In the genomic region with DNA sequence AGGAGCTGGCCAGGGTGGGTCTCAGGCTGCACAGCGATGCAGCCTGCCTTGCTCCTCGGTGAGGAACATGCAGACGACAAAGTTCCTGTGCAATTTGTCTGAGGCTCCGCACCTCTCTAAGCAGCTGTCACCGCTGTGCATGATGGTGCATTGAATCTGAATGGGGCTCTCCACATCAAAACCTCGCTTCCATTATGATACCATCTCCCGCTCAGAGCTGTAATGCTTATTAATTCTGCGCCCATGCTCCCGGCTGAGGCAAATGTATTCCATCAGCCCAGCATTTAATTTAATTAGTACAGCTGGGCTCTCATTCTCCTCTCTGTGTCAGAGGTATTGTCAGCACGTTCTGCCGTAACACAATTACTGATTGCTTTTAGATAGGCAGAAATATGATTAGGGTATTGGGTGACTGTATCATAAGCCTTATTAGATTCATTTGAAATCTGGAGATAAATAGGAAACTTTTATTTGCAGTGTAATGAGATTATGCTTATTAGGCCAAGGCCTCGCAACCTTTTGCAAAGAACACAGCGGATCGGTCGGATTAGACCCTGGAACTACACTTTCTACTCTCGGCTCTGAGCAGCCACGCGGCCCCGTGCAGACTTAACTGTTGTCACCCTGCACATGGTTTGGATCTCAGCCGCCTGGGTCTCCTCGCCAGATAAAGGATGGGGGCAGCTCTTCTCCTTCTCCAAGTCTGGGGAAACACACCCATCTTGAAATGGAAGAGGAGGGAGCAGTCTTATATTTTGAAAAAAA, we compare ENCODE assay signal across 19 mouse cellular contexts. TPM values are rescaled to one million over a fixed set of nuclear protein-coding genes. Genes with fewer than 3 reads are reported as not detected.
DNase-seq lines count a peak whose midpoint lies in the region; ATAC-seq and TF ChIP-seq lines count a peak whose summit lies in the region.
"Had no signal": no experiment of that assay in that cellular context is flagged by ENCODE, and none has a peak within 500 bp of the region (broad histone marks: within the 10 kb centered on the region; RNA-seq: fewer than 3 reads in every experiment).

No protein-coding gene starts in this region.

- peak overlapping the region; percentile 92 for H3K27ac ChIP-seq in forebrain, embryonic 16.5 days (ENCODE audit: low read length)
- H3K27ac ChIP-seq in midbrain, embryonic 10.5 days (replicated peaks), result no peak overlapping the region; the same call in 1 of the 2 replicates
- H3K27ac ChIP-seq in neural tube, embryonic 14.5 days (ENCODE audit: low read depth, low read length), result no peak overlapping the region; the same call in 1 of the 2 replicates
- H3K27ac ChIP-seq in heart, adult 2 months, result no peak overlapping the region
- H3K27ac ChIP-seq: intestine, embryonic 15.5 days had no signal

- TF ChIP-seq POLR2A in heart, adult 2 months (IDR thresholded peaks at IDR 0.05; ENCODE audit: insufficient read depth, low read depth, low read length), result no peak

- intact Hi-C loops in heart, adult 2 months (cut with DNase I), result no loop called here

- TF ChIP-seq CTCF in heart, adult 2 months (IDR thresholded peaks at IDR 0.05), result no peak

- peaks cover 64% of the 10 kb centered on the region for H3K4me1 ChIP-seq in forebrain, embryonic 16.5 days (replicated peaks; ENCODE audit: control insufficient read depth, insufficient read depth, low read length)
- peaks cover 56% of the 10 kb centered on the region for H3K4me1 ChIP-seq in midbrain, embryonic 10.5 days
- H3K4me1 ChIP-seq in neural tube, embryonic 14.5 days (ENCODE audit: control insufficient read depth, insufficient read depth, low read length), result peaks cover 28% of the 10 kb centered on the region
- peaks cover 1% of the 10 kb centered on the region; the same call in 1 of the 2 replicates for H3K4me1 ChIP-seq in heart, adult 2 months (ENCODE audit: control insufficient read depth, insufficient read depth, low read length)

- peak; percentile 31 for DNase-seq in embryo, embryonic 11 days
- no peak for DNase-seq in embryo, embryonic 9.5 days (ENCODE audit: extremely low spot score)
- DNase-seq in midbrain, embryonic 10.5 days (ENCODE audit: low spot score), result peak; percentile 33
- DNase-seq in heart, adult 2 months, result no peak
- no peak for DNase-seq in layer of hippocampus, postnatal 10 days (ENCODE audit: low spot score in 2 of 2)
- DNase-seq: cerebellum, postnatal 25 days; layer of hippocampus, adult 9-11 months; lung, postnatal 36 days had no signal

- H3K79me2 ChIP-seq in heart, adult 2 months (replicated peaks; ENCODE audit: control insufficient read depth, insufficient read depth, low read length), result no peaks in the 10 kb centered on the region

- no peaks in the 10 kb centered on the region for H3K9me3 ChIP-seq in forebrain, embryonic 16.5 days (ENCODE audit: control insufficient read depth, low read length)
- no peaks in the 10 kb centered on the region for H3K9me3 ChIP-seq in midbrain, embryonic 10.5 days (replicated peaks)
- no peaks in the 10 kb centered on the region for H3K9me3 ChIP-seq in neural tube, embryonic 14.5 days (ENCODE audit: control insufficient read depth, low read length)
- H3K9me3 ChIP-seq: intestine, embryonic 15.5 days had no signal

- no peaks in the 10 kb centered on the region for H3K36me3 ChIP-seq in forebrain, embryonic 16.5 days (ENCODE audit: control insufficient read depth, insufficient read depth)
- no peaks in the 10 kb centered on the region for H3K36me3 ChIP-seq in midbrain, embryonic 10.5 days
- no peaks in the 10 kb centered on the region for H3K36me3 ChIP-seq in neural tube, embryonic 14.5 days (ENCODE audit: control insufficient read depth, insufficient read depth, low read length)
- H3K36me3 ChIP-seq in heart, adult 2 months (ENCODE audit: control insufficient read depth, insufficient read depth, low read length), result no peaks in the 10 kb centered on the region
- H3K36me3 ChIP-seq: intestine, embryonic 15.5 days had no signal

- peak overlapping the region; percentile 48 for H3K9ac ChIP-seq in forebrain, embryonic 16.5 days (replicated peaks; ENCODE audit: low read depth, low read length)
- H3K9ac ChIP-seq in neural tube, embryonic 14.5 days (replicated peaks; ENCODE audit: low read depth, low read length), result no peak overlapping the region
- H3K9ac ChIP-seq in heart, adult 2 months (ENCODE audit: low read depth, low read length), result no peak overlapping the region
- H3K9ac ChIP-seq: intestine, embryonic 15.5 days had no signal

- peak; percentile 77 for ATAC-seq in forebrain, embryonic 16.5 days
- ATAC-seq in neural tube, embryonic 14.5 days (ENCODE audit: low read depth), result peak; percentile 54
- no peak for ATAC-seq in inflammation-experienced regulatory T-cells, adult 6 months
- ATAC-seq: intestine, embryonic 15.5 days had no signal

- peak overlapping the region; percentile 23 for H3K4me3 ChIP-seq in forebrain, embryonic 16.5 days (replicated peaks; ENCODE audit: low read length)
- no peak overlapping the region for H3K4me3 ChIP-seq in midbrain, embryonic 10.5 days
- no peak overlapping the region for H3K4me3 ChIP-seq in neural tube, embryonic 14.5 days (ENCODE audit: low read depth, low read length)
- H3K4me3 ChIP-seq in heart, adult 2 months, result no peak overlapping the region
- H3K4me3 ChIP-seq: intestine, embryonic 15.5 days had no signal

- no peak for TF ChIP-seq EP300 in heart, adult 2 months (IDR thresholded peaks at IDR 0.05; ENCODE audit: insufficient read depth, low read depth, low read length)

- H3K4me2 ChIP-seq in forebrain, embryonic 16.5 days (ENCODE audit: low read length), result peak overlapping the region; percentile 50
- H3K4me2 ChIP-seq in neural tube, embryonic 14.5 days (ENCODE audit: low read depth, low read length), result peak overlapping the region; percentile 12; the same call in 1 of the 2 replicates
- H3K4me2 ChIP-seq: intestine, embryonic 15.5 days had no signal

- 7% methylated on average over 21 of the region's 21 CpGs for WGBS in forebrain, embryonic 16.5 days
- WGBS in midbrain, embryonic 10.5 days, result 56% methylated on average over 21 of the region's 21 CpGs
- 33% methylated on average over 21 of the region's 21 CpGs for WGBS in neural tube, embryonic 14.5 days
- 80% methylated on average over 21 of the region's 21 CpGs for WGBS in heart, adult 2 months

- peaks cover 3% of the 10 kb centered on the region; the same call in 1 of the 2 replicates for H3K27me3 ChIP-seq in forebrain, embryonic 16.5 days (replicated peaks; ENCODE audit: control insufficient read depth, insufficient read depth, low read length)
- peaks cover 100% of the 10 kb centered on the region for H3K27me3 ChIP-seq in midbrain, embryonic 10.5 days (ENCODE audit: low read depth, poor library complexity, severe bottlenecking)
- peaks cover 5% of the 10 kb centered on the region; the same call in 1 of the 2 replicates for H3K27me3 ChIP-seq in neural tube, embryonic 14.5 days (ENCODE audit: control insufficient read depth, insufficient read depth, low read length)
- peaks cover 1% of the 10 kb centered on the region; the same call in 1 of the 2 replicates for H3K27me3 ChIP-seq in heart, adult 2 months (ENCODE audit: control insufficient read depth, insufficient read depth, low read length)
- H3K27me3 ChIP-seq: intestine, embryonic 15.5 days had no signal

RNA-seq across cellular contexts. Expression of a gene that starts 49.3 kb away (rescaled TPM):
- 0.17 and 0.77 TPM in 2 replicates for polyA plus RNA-seq in forebrain, embryonic 16.5 days (2015; fragmentation: Nextera tagmentation; extraction: Ambion mirVana)
- not detected in 2 replicates for polyA plus RNA-seq in midbrain, embryonic 10.5 days (2016; fragmentation: Nextera tagmentation; extraction: Ambion mirVana)
- not detected in 2 replicates for polyA plus RNA-seq in neural tube, embryonic 14.5 days (2014; fragmentation: Nextera tagmentation; extraction: Ambion mirVana)
- not detected for total RNA-seq in heart, adult 2 months (2021)
- not detected in 2 replicates for polyA plus RNA-seq in heart, adult 2 months (2012; rRNA removed)
- total RNA-seq in layer of hippocampus, postnatal 10 days (2021), result under 1 TPM in 1 of 2 experiments, not detected in 1; 0.25 TPM
- polyA plus RNA-seq in inflammation-experienced regulatory T-cells, adult 6 months (2017; shearing (Covaris generic)), result not detected
- total RNA-seq: adrenal gland, postnatal 14 days had no signal
- polyA plus RNA-seq: gonadal fat pad, adult 2 months; heart, postnatal 0 days; intestine, embryonic 15.5 days; kidney, embryonic 16.5 days; limb, embryonic 11.5 days; liver, embryonic 16.5 days; testis, adult 2 months had no signal

Comparison
In these comparisons a context has a peak if more than half of its experiments do, and no peak if none do; other contexts are left out.
1. DNase-seq: peak in embryo, embryonic 11 days (single experiment) and midbrain, embryonic 10.5 days (single experiment); none in embryo, embryonic 9.5 days (single experiment), heart, adult 2 months (0 of 2) and layer of hippocampus, postnatal 10 days (0 of 2).